Mouse (Mus musculus): Measurements from ENCODE around the gene Cdkn1a.

The Cdkn1a gene

GRCm38 (mm10) chr17:29122817-29123216, 32.0 kb downstream of the Cdkn1a start:
- no peak for DNase-seq

- DNase-seq = no peak
Observed at GRCm38 (mm10) chr17:29123578-29124174, 32.9 kb downstream of the Cdkn1a start.

GRCm38 (mm10) chr17:29126561-29126960, 35.8 kb downstream of the Cdkn1a start:
- DNase-seq = no peak

- DNase-seq = no peak
Observed at GRCm38 (mm10) chr17:29129341-29129740, 38.6 kb downstream of the Cdkn1a start.

GRCm38 (mm10) chr17:29135066-29135465, 44.3 kb downstream of the Cdkn1a start:
- no peak for DNase-seq

GRCm38 (mm10) chr17:29136236-29136635, 45.5 kb downstream of the Cdkn1a start:
- DNase-seq = no peak

GRCm38 (mm10) chr17:29137906-29138305, 47.1 kb downstream of the Cdkn1a start:
- DNase-seq = no peak

GRCm38 (mm10) chr17:29141577-29141976, 50.8 kb downstream of the Cdkn1a start:
- DNase-seq = no peak

GRCm38 (mm10) chr17:29143266-29143665, 52.5 kb downstream of the Cdkn1a start:
- no peak for DNase-seq

GRCm38 (mm10) chr17:29145101-29145500, 54.3 kb downstream of the Cdkn1a start:
- peak in 1 of 2 experiments; percentile 32 for DNase-seq

- no peak for DNase-seq
Observed at GRCm38 (mm10) chr17:29147273-29147672, 56.5 kb downstream of the Cdkn1a start.

GRCm38 (mm10) chr17:29147773-29148172, 57.0 kb downstream of the Cdkn1a start:
- DNase-seq = no peak

GRCm38 (mm10) chr17:29149766-29150165, 59.0 kb downstream of the Cdkn1a start:
- DNase-seq = no peak
